Mouse (Mus musculus) MEL (cell line): ENCODE data around the gene Gpr75. TPM values are rescaled to one million over a fixed set of nuclear protein-coding genes. Genes with fewer than 3 reads are reported as not detected.

ENCODE experiments used
- DNase-seq: peaks from one replicate; pipeline ENCODE4 v3.0.0; 2011; ENCODE audit warnings: low read depth, low spot score
- H3K27ac ChIP-seq: 2 replicates; pipeline ENCODE4 v1.5.1; 2012; ENCODE audit warnings: low read depth, mild to moderate bottlenecking, control low read depth, low read length, moderate library complexity; ENCODE audit not compliant: control insufficient read depth
- H3K27me3 ChIP-seq, 2 experiments: fragments of 150-350 bp in 1 of 2; sonication (generic) in 1 of 2; 2 replicates each; pipeline ENCODE4 v1.6.1; 2012; ENCODE audit warnings: low read length in 2 of 2, mild to moderate bottlenecking in 2 of 2, improper control_type of control experiment in 1 of 2, moderate library complexity in 1 of 2; ENCODE audit not compliant: insufficient read depth in 2 of 2, control insufficient read depth in 1 of 2
- H3K36me3 ChIP-seq, 2 experiments: 2 replicates each; pipeline ENCODE4 v1.6.1; 2012 to 2014; ENCODE audit warnings: low read length in 2 of 2, improper control_type of control experiment in 1 of 2, inconsistent platforms in 1 of 2, mild to moderate bottlenecking in 1 of 2; ENCODE audit not compliant: insufficient read depth in 2 of 2, control insufficient read depth in 1 of 2
- H3K4me1 ChIP-seq, 2 experiments: fragments of 150-350 bp in 1 of 2; sonication (generic) in 1 of 2; 2 replicates each; pipeline ENCODE4 v1.6.1; 2012; ENCODE audit warnings: low read length in 2 of 2, improper control_type of control experiment in 1 of 2, mild to moderate bottlenecking in 1 of 2; ENCODE audit not compliant: insufficient read depth in 2 of 2, control insufficient read depth in 1 of 2
- H3K4me3 ChIP-seq, 2 experiments: fragments of 150-350 bp in 1 of 2; sonication (generic) in 1 of 2; 2 replicates each; pipeline ENCODE4 v1.5.1; 2012; ENCODE audit warnings: low read depth in 2 of 2, low read length in 2 of 2, mild to moderate bottlenecking in 2 of 2, moderate library complexity in 2 of 2, control low read depth in 1 of 2, improper control_type of control experiment in 1 of 2; ENCODE audit not compliant: control insufficient read depth in 1 of 2, insufficient read depth in 1 of 2
- H3K79me2 ChIP-seq: 2 replicates; pipeline ENCODE4 v1.6.1; 2012; ENCODE audit warnings: mild to moderate bottlenecking, low read length, moderate library complexity; ENCODE audit not compliant: control insufficient read depth, poor library complexity, insufficient read depth
- H3K9ac ChIP-seq: 2 replicates; pipeline ENCODE4 v1.6.1; 2012; ENCODE audit warnings: low read depth, mild to moderate bottlenecking, control low read depth, low read length, moderate library complexity; ENCODE audit not compliant: control insufficient read depth, poor library complexity, severe bottlenecking
- H3K9me3 ChIP-seq: fragments of 150-350 bp; sonication (generic); replicated peaks from 2 replicates; pipeline ENCODE4 v1.6.1; 2012; ENCODE audit warnings: mild to moderate bottlenecking, low read length, improper control_type of control experiment, moderate library complexity; ENCODE audit not compliant: insufficient read depth
- ETS1 ChIP-seq: IDR thresholded peaks from 2 replicates; pipeline ENCODE4 v1.6.1; 2012; ENCODE audit warnings: low read depth, mild to moderate bottlenecking, inconsistent platforms, low read length, improper control_type of control experiment, moderate library complexity
- JUND ChIP-seq: IDR thresholded peaks from 2 replicates; pipeline ENCODE4 v1.6.1; 2011; ENCODE audit warnings: low read depth, mild to moderate bottlenecking, improper control_type of control experiment, low read length
- polyA plus RNA-seq, 2 experiments: library from polyadenylated mRNA; stranded (reverse) in 1 of 2; unstranded in 1 of 2; fragments of >175 nt in 1 of 2; fragments of >200 nt in 1 of 2; gene quantifications; 2 replicates each; pipeline versions ENCODE4 v1.2.1 to v1.2.4; 2012; ENCODE audit warnings: low replicate concordance in 2 of 2, low read depth in 1 of 2; ENCODE audit not compliant: insufficient read length in 2 of 2, insufficient read depth in 1 of 2, missing spikeins in 1 of 2
- total RNA-seq: library from RNA; depleted of rRNA; stranded (reverse); fragments of 300-350 nt; gene quantifications from 2 replicates; pipeline ENCODE4 v1.2.3, GENCODE M21; 2012; rRNA removed

Gene Gpr75
- total and polyA plus RNA-seq, 3 experiments = 0.08 TPM; not detected in 1

- Histone ChIP-seq H3K27me3 (no peaks in the 10 kb centered on the region), H3K36me3 (peaks cover 6 to 43% of the 10 kb centered on the region in 2 experiments), H3K27ac (peak overlapping the region; percentile 20), H3K9ac (no peak overlapping the region), H3K4me3 (no peak overlapping the region), H3K4me1 (peaks cover 25% of the 10 kb centered on the region in 2 experiments), H3K9me3 (no peaks in the 10 kb centered on the region), H3K79me2 (no peaks in the 10 kb centered on the region)
- DNase-seq = no peak
- TF ChIP-seq ETS1 = no peak
- no peak for TF ChIP-seq JUND
Measured at GRCm38 (mm10) chr11:30928498-30928897, 43.3 kb downstream of the Gpr75 start.

Other genes starting within 250 kb of the Gpr75 start
- 23.1 and 29.0 TPM in 2 replicates for gene Acyp2, start 235.8 kb upstream of the Gpr75 start, total RNA-seq
- gene Acyp2, start 235.8 kb upstream of the Gpr75 start, polyA plus RNA-seq = 1 to 10 TPM in 1 of 2 experiments, not detected in 1; 7.9 TPM
- gene Psme4, start 113.6 kb upstream of the Gpr75 start, total RNA-seq = 45.6 and 62.7 TPM in 2 replicates
- gene Psme4, start 113.6 kb upstream of the Gpr75 start, polyA plus RNA-seq = 10 to 100 TPM; 42.5 to 96.4 TPM
- gene Asb3, start 58 bp downstream of the Gpr75 start, total RNA-seq = 13.8 and 14.3 TPM in 2 replicates
- gene Asb3, start 58 bp downstream of the Gpr75 start, polyA plus RNA-seq = 1 to 10 TPM in 1 of 2 experiments, not detected in 1; 7.9 TPM
- gene Erlec1, start 69.0 kb downstream of the Gpr75 start, total RNA-seq = 6.7 and 7.4 TPM in 2 replicates
- 10 to 100 TPM in 1 of 2 experiments, not detected in 1; 22.3 TPM for gene Erlec1, start 69.0 kb downstream of the Gpr75 start, polyA plus RNA-seq
- 11.1 and 16.1 TPM in 2 replicates for gene Chac2, start 101.0 kb downstream of the Gpr75 start, total RNA-seq
- 10 to 100 TPM in 1 of 2 experiments, not detected in 1; 10.8 TPM for gene Chac2, start 101.0 kb downstream of the Gpr75 start, polyA plus RNA-seq